Mouse (Mus musculus): ENCODE results near the gene Ccdc88a. TPM values are rescaled to one million over a fixed set of nuclear protein-coding genes. Genes with fewer than 3 reads are reported as not detected.
"Not testable (repeated sequence)": the region's sequence is repeated elsewhere in the genome, so short reads cannot be mapped to it uniquely, and the experiment has no call there.

The Ccdc88a gene
- total RNA-seq, 2 experiments from 2014 or later, result 7.3 to 9.5 TPM

DNA sequence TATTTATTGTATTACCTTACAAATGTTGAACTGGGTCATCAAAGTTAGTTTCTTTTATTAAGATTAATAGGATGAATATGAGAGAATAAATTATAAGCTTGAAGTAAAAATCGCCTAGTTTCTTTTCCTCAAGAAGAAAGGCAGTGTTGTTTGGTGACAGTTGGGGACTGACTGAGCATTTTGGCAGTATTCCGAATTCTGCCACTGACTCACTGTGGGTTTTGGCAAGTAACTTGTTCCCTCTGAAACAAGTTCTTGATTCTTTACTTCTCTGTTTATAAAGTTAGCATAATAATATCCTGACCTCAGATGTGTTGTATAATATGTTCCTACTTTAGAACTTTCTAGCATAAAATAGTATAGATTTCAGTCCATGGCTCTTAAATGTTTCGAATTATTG is 55.3 kb downstream of the Ccdc88a start:
- intact Hi-C loops (cut with DNase I; ENCODE audit: low total_unique reads), result no loop called here
- peak; percentile 3 for DNase-seq

DNA sequence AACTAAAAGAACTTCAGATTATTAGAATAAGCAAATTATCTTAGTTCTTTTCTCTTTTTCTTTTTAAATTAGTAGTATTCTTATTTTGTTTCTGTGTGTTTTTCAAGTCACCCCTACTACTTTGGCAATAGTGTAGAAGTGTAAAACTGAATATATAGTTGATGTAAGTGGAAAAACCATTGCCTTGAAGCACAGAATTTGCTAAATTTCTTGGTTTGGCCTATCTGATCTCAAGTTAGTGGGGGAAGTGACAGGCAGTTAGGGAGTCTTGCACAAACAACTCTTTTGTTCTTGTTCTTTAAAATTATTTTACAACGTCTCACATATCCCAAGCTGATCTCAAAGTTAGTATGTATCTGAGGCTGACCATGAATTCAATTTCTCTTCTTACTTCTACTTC is 57.6 kb downstream of the Ccdc88a start:
- intact Hi-C loops (cut with DNase I; ENCODE audit: low total_unique reads), result no loop called here
- DNase-seq, result no peak

DNA sequence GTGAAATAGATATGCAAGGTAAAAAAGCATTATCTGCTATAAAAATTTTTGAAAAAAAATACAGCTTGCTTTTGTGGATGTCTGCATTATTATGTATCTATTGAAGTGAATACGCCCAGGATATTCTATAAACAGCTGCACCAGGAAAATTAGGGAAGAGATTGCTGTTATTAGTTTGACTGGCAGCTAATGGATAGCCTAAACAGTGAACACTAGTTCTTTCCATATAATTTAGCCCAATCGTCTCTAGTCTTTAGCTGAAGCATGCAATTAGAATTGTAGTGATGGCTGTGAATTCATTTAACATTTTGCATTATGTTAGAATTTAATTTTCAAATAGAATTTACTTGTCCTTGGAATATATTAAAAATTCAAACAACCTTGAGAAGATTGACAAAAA is 75.3 kb downstream of the Ccdc88a start:
- intact Hi-C loops (cut with DNase I; ENCODE audit: low total_unique reads), result no loop called here
- DNase-seq, result no peak

DNA sequence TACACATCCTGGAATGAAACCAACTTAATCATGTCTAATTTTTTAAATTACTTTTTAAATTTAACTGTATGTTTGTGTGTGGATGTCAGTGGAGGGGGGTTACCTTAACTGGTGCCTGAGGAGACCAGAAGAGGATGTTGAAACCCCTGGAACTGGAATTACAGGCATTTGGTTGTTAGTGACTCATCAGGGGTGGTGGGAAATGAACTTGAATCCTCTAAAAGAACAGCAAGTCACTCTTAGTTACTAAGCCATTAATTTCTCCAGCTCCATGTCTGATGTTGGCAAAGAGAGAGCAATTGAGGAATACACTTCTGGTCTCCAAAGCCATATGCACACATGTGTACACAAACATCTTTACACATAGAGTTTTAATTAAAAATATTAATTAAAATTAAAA is 101.2 kb downstream of the Ccdc88a start:
- no peak for DNase-seq
- intact Hi-C loops (cut with DNase I; ENCODE audit: low total_unique reads), result no loop called here

DNA sequence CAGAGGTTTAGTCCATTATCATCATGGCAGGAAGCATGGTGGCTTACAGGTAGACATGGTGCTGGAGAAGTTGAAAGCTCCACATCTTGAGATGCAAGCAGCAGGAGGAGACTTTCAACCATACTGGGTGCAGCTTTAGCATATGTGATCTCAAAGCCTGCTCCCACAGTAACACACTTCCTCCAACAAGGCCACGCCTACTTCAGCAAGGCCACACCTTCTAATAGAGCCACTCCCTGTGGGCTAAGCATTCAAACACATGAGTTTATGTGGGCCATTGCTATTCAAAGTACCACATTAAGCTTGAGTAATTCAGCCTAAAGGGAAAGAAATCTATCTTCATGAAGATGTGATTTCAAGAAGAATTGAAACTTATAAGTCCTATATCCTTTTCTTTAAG is 119.7 kb downstream of the Ccdc88a start:
- DNase-seq, result no peak
- intact Hi-C loops (cut with DNase I; ENCODE audit: low total_unique reads), result no loop called here

DNA sequence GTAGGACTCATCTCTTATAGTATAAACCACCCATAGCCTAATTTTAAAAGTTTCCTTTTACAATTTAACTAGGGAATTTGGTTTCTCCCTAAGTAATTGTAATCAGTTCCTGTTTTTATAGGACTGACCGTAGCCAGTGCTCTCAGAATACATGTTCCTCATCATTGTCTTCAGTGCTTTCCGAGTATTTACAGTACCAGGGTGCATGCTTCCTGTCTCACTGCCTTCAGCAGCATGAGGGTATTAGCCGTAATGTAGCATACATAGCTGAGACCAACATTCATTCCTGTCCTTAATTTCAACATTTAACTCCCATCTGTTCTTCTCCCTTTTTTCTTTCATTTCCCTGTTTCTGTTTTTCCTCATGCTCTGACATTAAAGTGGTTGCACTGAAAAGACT is 123.5 kb downstream of the Ccdc88a start:
- intact Hi-C loops (cut with DNase I; ENCODE audit: low total_unique reads), result no loop called here
- no peak for DNase-seq

DNA sequence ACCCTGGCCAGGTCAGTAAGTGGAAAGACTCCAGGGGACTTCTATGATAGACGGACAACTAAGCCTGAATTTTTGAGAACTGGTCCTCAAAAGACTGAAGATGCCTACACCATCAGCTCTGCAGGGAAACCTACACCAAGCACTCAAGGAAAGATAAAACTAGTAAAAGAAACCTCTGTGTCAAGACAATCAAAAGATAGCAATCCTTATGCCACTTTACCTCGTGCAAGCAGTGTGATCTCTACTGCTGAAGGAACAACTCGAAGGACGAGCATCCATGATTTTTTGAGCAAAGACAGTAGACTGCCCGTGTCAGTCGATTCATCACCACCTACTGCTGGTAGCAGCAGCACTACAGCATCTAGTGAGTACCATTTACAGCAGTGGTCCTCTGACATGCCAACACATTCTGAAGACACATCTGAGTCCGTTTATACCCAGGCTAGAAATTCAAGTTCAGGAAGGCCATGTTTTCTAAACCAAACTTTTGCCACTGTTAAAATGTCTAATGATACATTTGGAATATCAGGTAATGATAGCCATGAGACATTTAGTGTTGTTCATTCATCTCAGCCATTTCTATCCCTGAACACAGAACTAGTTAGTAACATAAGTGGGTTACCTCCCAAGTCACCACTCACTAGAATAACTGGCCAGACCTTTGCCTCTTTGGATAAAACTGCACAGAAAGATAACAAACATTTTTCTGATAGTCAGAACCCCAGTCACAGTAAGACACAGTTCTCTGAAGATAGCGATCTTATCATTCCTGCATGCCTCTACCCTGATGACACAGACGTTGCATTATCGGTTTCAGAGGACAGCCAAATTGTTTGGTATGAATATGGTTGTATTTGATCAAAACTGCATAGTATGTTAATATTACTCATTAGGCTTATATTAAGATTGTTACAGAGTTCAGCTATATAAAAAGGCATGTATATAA is 130.8 kb downstream of the Ccdc88a start:
- DNase-seq, result no peak
- intact Hi-C loops (cut with DNase I; ENCODE audit: low total_unique reads), result no loop called here

DNA sequence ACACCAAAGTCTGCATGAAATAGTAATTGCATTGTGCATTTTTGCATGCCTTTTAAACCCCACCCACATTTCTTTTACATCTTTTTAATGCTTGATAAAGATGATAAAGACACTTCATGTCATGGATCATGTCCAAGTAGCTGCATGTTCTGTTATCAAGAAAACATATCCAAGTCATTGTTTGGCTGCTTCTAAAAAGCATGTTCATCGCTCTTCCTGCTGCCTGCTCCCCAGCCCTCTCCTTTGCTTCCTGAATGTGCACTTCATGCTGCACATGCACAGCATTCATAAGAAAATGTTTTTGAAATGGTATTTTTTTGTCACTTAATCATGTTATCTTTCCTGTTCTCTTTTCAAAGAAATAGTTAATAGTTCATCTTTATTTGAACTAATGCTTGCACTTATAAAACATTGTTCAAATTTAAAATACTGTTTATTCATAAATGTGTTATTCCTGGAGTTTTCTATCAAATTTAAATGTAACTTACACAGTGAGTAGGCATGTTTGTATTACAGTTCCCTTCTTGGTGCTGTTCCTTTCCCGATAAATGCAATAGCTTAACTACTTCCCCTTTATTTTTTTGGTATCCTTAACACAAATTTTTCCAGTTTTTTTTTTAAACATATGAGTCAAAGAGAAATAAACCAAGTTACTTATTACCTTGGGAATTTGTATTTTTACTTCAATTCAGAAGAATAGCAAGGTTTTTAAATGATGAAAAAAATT is 131.6 kb downstream of the Ccdc88a start:
- DNase-seq, result no peak
- intact Hi-C loops (cut with DNase I; ENCODE audit: low total_unique reads), result no loop called here

DNA sequence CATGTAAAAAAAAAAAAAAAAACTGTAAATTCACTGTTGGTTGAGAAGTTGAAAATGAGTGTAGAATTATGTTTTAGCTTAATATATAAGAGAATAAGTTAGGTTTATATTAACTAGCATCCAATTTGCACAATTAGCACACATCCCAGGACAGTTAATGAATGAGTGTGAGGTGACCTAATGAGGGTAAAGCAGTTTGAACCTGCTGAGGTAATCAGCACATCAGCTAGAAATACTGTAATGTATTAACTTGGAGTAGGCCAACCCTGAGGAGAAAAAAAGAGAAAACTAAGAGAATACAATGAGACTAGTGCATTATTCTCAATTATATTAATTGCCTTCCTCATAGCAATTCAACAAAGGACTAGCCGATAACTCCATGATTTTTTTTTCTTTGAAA is 136.0 kb downstream of the Ccdc88a start:
- intact Hi-C loops (cut with DNase I; ENCODE audit: low total_unique reads), result no loop called here
- no peak for DNase-seq

DNA sequence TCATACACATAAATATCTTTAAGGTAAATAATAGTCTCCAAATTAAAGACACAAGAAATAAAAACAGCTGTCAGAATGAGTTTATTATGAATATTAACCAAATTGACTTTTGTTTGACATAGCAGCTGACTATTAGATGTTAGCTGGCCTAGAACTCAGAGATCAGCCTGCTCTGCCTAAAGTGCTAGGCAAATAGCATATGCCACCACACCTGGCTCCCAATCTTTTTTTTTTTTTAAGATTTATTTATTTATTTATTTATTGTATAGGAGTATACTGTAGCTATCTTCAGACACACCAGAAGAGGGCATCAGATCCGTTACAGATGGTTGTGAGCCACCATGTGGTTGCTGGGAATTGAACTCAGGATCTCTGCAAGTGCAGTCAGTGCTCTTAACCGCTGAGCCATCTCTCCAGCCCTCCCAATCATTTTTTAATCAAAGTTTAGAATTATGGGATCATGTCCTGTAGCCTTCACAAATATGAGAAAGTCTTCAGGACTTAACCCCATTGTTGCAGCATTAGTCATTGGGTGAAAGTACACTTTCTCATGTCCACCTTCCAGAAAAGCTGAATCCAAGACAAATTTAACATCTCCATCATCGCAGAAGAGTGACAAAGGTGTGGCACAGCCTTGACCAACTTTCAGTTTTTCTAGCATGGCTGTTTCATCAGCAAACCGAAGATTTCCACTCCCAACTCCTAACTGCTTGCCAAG is 139.5 kb downstream of the Ccdc88a start:
- intact Hi-C loops (cut with DNase I; ENCODE audit: low total_unique reads), result no loop called here
- no peak for DNase-seq

DNA sequence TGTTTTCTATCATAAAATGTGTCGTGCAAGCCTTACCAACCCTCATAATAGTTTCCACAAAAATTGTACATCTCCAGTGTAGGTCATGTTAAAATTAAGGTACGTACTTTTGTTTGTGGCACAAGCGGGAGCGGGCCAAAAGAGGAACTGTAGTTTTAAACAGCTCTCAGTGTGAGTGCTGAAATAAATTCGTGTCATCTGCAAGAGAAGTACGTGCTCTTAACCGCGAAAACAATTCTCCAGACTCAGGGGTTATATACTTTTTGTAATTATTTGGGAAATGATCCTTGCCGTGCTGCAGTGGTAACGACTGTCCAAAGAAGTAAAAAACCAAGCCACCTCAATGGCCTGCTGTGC is 140.8 kb downstream of the Ccdc88a start:
- DNase-seq, result no peak
- intact Hi-C loops (cut with DNase I; ENCODE audit: low total_unique reads), result no loop called here

DNA sequence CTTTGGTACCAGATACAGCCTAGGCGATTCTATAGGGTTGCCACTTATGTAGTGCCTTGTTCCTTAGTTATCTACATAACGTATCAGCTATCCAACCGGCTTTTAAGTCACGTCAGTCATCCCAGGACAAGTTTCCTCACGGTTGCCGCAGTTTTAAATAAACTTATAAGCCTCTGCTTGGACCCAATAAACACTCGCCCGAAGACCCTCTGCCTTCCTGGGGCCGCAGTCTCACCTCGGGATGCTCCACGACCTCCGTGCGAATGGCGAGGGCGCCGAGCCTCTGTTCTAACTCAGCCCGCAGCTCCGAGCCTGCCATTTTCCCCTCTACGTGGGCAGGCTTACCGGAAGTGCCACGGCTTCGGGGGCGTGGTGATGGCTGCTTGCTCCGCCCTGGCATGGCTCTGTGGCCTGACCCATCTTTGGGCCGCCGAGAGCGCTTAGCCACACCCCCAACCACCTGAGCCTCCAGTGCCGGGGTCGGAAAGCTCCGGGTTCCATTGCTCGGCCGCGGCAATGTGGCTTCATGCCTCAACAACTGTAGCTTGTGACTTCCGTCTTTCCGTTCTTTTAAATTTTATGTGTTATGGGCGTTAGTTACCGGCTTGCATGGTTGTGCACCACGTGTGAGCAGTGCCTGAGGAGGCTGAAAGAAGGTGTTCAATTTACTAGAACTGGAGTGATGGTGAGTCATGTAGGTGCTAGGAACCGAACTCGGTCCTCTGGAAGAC is 141.4 kb downstream of the Ccdc88a start, which contains the start of gene Prorsd1:
TSS of gene Prorsd1 (minus strand) at position 352 of the 731 bp plus-strand sequence.
- intact Hi-C loops (cut with DNase I; ENCODE audit: low total_unique reads), result no loop called here
- DNase-seq, result peak; percentile 91

DNA sequence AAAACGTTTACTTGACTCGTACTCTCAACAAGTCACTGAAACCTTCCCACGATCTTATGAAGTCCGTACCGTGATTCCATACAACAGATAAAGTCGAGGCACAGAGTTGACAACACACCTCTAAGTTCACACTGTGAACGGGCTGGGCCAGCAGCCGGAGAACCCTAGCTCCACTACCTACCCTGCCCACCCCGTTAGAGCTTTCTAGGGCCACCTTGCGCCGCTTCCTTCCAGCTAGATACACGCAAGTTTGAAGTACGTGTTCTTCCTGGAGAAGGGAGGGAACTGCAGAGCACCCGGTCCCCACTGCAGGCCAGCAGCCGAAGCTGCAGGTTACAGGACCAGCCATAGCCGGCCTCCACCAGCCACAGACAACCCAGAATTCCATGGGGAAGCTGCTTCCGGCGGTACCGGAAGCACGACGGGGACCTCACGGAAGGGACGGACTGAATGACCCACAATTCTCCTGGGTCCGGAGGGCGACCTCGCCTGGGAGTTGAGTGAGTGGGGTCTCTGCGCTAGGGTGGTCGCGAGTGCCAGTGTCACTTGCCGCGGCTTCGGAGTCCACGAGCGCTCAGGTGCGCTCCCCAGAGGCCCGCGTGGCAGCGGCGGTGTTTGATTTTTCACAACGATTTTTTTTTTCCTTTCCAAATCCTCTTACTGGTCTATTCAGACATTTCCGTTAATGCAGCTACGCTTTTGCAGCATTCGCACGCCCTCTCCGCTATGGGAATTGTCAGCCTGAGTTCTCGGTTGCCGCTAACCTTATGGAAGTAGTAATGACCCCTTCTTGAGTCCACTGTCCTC is 152.7 kb downstream of the Ccdc88a start, which contains the start of gene Mtif2:
TSS of gene Mtif2 (plus strand) at position 421 of the 807 bp plus-strand sequence.
- intact Hi-C loops (cut with DNase I; ENCODE audit: low total_unique reads), result no loop called here
- peak; percentile 81 for DNase-seq

DNA sequence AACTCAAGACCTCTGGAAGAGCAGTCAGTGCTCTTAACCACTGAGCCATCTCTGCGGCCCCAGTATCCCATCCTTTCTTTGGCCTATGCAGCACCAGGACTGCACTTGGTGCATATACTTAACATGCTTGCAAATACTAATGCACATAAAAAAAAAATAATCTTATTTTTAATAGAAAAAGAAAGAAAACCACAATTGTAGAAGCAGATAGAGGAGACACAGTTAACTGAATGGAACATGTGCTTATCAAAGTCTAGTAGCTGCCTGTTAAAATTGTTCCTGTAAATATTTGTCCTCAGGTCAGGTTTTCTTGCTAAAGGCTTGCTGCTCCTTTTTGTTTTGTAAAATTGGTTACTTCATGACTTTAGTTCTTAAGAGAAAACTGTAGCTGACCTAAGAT is 164.7 kb downstream of the Ccdc88a start:
- DNase-seq, result no peak
- intact Hi-C loops (cut with DNase I; ENCODE audit: low total_unique reads), result no loop called here

DNA sequence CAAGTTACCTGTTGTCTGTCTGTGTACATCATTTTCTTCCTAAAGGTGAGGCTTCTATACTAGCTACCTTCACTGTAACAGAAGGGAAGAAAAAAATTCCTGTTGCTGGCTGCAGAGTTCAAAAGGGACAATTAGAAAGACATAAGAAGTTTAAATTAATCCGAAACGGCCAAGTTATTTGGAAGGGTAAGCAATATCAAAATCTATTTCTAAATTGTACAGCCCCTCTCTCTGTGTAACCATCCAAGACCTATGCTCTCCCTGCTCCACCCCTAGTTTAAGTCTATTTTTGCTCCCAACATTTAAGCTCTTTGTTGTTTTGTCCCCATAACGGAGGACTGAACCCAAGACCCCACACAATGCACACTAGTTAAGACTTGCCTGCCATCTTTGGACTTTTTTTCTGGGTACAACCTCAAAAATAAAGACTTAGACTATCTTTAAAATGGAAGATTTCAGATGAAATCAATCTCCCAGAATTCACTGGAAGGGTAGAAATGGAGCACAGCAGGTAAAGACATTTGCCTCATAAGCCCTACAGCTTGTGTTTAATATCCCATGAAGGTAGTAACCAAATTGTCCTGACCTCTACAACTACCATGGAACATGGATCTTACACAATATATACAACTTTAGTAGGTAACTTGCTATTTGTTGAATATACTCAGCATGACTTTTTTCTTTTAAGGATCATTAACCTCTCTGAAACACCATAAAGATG is 170.9 kb downstream of the Ccdc88a start:
- no peak for DNase-seq
- intact Hi-C loops (cut with DNase I; ENCODE audit: low total_unique reads), result no loop called here

DNA sequence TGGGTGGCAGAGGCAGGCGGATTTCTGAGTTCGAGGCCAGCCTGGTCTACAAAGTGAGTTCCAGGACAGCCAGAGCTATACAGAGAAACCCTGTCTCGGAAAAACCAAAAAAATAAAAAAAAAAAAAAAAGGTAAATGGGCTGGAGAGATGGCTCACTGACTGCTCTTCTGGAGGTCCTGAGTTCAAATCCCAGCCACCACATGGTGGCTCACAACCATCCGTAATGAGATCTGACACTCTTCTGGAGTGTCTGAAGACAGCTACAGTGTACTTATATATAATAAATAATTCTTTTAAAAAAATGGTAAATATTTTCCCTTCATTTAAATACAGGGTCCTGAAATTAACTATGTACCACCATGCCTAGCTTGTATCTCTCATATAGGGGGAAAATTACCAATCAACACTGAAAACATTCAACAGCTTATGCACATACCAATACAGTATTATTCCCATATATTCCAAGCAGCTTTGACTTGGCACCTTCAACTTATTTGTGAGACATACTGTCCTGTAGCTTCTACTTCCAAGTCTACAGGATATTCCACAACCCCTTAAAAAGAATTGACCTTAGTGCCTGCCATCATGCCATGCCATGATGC is 171.8 kb downstream of the Ccdc88a start:
- intact Hi-C loops (cut with DNase I; ENCODE audit: low total_unique reads); DNase-seq: not testable (repeated sequence)

DNA sequence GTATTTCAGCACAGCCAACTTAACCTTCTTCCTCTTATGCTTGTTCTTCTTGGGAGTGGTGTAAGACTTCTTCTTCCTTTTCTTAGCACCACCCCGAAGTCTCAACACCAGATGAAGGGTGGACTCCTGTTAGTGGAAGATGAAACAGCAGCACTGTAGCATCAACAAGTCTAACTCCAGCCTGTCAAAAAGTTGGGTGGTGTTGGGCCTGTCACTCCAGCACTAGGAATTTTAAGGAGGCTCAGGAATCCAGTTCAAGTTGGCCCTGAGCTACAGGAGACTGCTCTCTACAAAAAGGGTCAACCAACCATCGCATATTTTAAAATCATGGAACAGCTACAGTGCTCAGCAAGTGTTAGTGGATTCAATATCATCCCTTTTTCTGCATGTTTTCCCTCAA is 172.8 kb downstream of the Ccdc88a start:
- DNase-seq; intact Hi-C loops (cut with DNase I; ENCODE audit: low total_unique reads): not testable (repeated sequence)

DNA sequence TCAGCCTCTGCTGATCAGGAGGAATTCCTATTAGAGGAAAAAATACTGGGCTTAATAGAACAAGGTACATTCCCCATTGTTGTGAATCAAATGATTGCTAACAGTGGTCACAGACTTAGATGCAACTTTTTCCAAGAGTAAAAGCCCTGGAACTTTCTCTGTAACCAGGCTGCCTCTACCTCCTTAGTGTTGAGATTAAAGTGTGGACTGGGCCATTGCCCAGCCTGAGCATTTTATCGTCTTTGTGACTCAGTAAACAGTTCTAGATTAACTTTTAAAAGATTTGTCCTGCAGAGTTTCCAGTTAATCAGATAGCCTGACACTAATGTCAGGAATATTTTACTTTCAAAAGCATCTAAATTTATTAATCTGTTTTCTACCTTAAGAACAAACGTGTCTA is 173.3 kb downstream of the Ccdc88a start:
- intact Hi-C loops (cut with DNase I; ENCODE audit: low total_unique reads), result no loop called here
- DNase-seq, result no peak
